Mouse (Mus musculus): Measurements from ENCODE around the gene Adtrp.

- TF ChIP-seq POLR2A (IDR thresholded peaks at IDR 0.05; ENCODE audit: insufficient read depth, low read depth, low read length) (no peak), CTCF (IDR thresholded peaks at IDR 0.05; ENCODE audit: insufficient read depth, low read depth, low read length) (no peak)
Observed at GRCm38 (mm10) chr13:41746971-41747615, 100.4 kb downstream of the Adtrp start.

All from olfactory bulb, adult 2 months (tissue).